Mouse (Mus musculus) adrenal gland (tissue): ENCODE data around the gene Stard5.

ENCODE experiments used
- intact Hi-C: fragments of 180-260 bp; cut with DNase I; formaldehyde crosslinking; loops from one replicate; pipeline ENCODE4 v1.15.1; 2025

Stard5 gene

GRCm38 (mm10) chr7:83661031-83661430 lies 29.3 kb downstream of the Stard5 start:
- intact Hi-C loops, result no loop called here

GRCm38 (mm10) chr7:83661763-83662162 lies 30.0 kb downstream of the Stard5 start:
- intact Hi-C loops, result no loop called here

GRCm38 (mm10) chr7:83662711-83663375 lies 31.1 kb downstream of the Stard5 start:
- intact Hi-C loops, result no loop called here

DNA sequence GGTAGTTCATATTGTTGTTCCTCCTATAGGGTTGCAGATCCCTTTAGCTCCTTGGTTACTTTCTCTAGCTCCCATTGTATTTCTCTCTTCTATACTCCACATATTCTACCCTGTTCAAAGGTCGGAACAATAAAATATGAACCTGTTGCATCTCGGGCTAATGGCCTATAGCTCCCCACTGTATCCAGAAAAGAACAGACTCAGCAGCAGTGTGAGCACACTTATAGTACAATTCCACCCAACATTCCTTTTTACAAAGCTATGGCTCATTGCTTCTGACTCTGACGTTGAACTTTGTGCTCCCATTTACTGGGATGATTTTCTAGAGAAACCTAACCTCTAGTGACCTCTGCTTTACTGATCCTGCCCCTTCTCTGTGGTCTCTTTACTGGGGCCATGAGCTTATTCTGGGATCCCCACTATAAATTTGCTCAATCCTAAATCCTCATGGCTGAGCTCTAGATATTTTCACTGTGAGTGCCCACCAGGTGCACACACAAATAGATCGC lies 34.4 kb downstream of the Stard5 start:
- intact Hi-C loops, result no loop called here

- intact Hi-C loops, result no loop called here
These were observed 36.3 kb downstream of the Stard5 start for GRCm38 (mm10) chr7:83667936-83668645.

- intact Hi-C loops, result no loop called here
These were observed 37.0 kb downstream of the Stard5 start for GRCm38 (mm10) chr7:83668724-83669123.

DNA sequence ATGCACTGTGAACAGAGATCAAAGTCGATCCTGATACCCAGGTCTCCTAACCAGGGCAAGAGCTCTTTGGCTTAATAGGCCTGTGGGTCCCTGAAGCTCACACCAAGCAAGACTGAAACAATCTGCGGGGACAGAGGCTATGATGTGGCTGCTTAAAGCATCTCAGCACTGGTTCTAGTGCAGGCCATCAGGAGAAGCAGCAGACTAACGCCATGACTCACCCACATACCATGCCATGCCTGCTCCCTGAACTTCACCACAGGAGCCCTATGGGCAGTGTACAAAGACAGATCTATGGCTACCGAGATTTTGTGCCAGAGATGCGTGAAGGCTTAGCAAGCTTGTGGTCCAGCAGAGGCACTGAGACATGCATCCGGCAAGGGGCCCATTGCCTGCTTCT lies 39.8 kb downstream of the Stard5 start:
- intact Hi-C loops, result loop anchor here (5.0 to 10.0 kb wide), 3 partner anchors 103 to 213 kb away; partner anchors contain the start of genes Mesd and Tlnrd1

DNA sequence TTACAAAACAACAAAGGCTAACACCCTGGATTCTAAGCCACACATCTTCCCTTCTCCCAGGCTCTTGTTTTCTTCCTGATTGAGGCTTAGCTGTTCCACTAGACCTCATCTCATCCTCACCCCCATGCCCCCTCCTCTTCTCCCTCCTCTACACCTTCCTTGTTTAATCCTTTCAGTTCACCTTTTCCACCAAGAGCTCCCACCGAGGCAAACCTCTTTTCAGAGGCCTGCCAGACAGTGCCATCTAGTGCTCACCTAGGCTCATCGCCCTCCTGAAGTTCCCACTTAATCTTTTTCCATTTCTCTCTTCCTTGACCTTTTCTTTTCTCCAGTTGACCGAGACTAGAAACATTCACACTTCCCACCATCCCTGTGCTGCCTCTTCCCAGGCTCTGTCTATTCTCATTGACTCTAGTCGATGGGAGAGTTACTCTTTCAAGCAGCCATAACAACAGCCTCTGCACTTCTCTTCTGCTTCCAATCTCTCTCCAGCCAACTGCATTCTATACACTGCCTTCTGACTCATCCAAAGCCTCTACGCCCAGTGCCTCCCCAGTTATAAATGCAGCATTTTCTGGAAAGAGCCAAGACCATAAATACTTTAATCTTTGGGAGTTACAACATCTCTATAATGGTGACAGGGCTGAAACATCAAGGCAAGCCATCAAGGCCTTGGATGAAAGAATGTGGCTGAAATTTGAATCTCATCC lies 43.9 kb downstream of the Stard5 start:
- intact Hi-C loops, result loop anchor here (2.0 to 10.0 kb wide), 3 partner anchors 99 to 209 kb away; partner anchors contain the start of genes Mesd and Tlnrd1

DNA sequence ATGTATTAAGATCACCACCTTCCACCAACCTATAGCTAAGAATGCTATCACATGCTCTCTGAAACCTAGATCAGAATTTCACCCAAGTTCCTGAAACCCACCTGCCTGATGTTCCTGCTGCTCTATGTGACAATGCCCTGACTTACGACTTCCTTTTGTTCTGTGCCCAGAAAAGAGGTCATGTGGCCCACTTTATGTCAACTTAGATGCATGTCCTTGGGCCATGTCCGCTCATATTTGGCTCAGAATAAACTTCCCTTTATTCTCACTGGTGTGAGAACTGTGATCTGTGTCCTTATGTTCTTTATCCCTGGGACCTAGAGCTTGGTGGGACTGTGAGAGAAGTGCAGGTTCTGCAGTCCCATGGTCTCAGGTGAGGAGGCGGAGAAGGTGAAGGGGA lies 45.5 kb downstream of the Stard5 start:
- intact Hi-C loops, result loop anchor here (10.0 kb wide), 2 partner anchors 98 to 208 kb away; partner anchors contain the start of genes Mesd and Tlnrd1

DNA sequence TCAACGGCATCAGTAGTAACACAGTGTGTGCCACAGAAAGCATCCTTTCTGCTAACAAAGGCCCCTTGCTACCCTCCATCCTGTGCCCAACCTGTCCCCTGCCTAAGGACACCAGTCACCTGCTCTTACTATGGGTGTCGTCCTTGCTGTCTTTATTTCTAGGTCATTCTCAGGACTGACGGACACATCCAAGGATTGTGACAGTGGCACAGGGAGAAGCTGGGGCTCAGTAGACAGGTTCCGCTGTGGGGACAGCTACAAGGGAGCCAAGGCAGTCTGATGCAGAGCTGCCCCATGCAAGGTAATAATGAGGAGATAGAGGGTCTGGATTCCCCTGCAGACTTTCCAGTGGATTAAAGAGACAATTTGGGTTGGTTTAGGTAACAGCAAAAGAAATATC lies 46.7 kb downstream of the Stard5 start:
- intact Hi-C loops, result loop anchor here (10.0 kb wide), 2 partner anchors 96 to 206 kb away; partner anchors contain the start of genes Mesd and Tlnrd1

GRCm38 (mm10) chr7:83682640-83683274 lies 51.0 kb downstream of the Stard5 start:
- intact Hi-C loops, result no loop called here

GRCm38 (mm10) chr7:83695449-83696212 lies 63.9 kb downstream of the Stard5 start:
- intact Hi-C loops, result loop anchor here (2.0 kb wide), 2 partner anchors 79 to 109 kb away; no protein-coding TSS in a partner anchor

- intact Hi-C loops, result no loop called here
These were observed 67.4 kb downstream of the Stard5 start for GRCm38 (mm10) chr7:83699066-83699745.
